Mouse (Mus musculus) G1E (cell line): ENCODE results near the gene Cbx5.

Source experiments
- CTCF ChIP-seq: IDR thresholded peaks from 2 replicates; pipeline ENCODE4 v1.5.1; 2012; ENCODE audit warnings: low read depth, low read length, inconsistent platforms, mixed read lengths
- GATA1 ChIP-seq: IDR thresholded peaks from 2 replicates; pipeline ENCODE4 v1.6.1; 2012; ENCODE audit warnings: borderline replicate concordance, low read length, inconsistent platforms, mixed read lengths

DNA sequence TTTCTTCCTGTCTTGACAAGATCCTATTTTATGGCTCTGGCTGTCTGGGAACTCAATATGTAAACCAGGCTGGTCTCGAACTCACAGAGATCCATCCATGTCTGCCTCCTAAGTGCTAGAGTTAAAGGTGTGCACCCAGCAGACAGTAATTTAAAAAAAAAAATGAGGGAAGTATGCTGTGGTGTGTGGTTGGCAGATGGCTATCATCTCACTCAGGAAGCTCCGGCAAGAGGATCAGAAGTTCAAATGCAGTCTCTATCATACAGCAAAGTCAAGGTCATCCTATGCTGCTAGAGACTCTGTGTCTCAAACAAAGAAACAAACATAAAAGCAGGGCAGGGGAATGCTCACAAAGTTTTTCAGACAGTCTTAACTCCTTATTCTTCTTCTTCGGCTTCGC, 29.3 kb upstream of the Cbx5 start:
- TF ChIP-seq CTCF (no peak), GATA1 (no peak)
